Mouse (Mus musculus) cerebellum, adult 11 months (tissue): ENCODE measurements at regions not wholly inside any gene's neighbourhood (a gene's known extent, or its start where the extent isn't known, plus 50 kb on each side); places are given as distances from the start of the nearest gene placed in this dataset.

ENCODE experiments used
- DNase-seq: peaks from one replicate; pipeline ENCODE4 v3.0.0; 2022

- DNase-seq: no peak
Measured at GRCm38 (mm10) chr9:94589672-94590071, 51.8 kb upstream of the 1190002N15Rik start.

- DNase-seq: no peak
Measured at GRCm38 (mm10) chr9:94604993-94605392, 64.7 kb upstream of the Slc9a9 start.

- DNase-seq: no peak
Measured at GRCm38 (mm10) chr9:94606422-94606821, 63.3 kb upstream of the Slc9a9 start.

GRCm38 (mm10) chr9:94607011-94607749, 62.5 kb upstream of the Slc9a9 start:
- DNase-seq: no peak

- no peak for DNase-seq
Measured at GRCm38 (mm10) chr9:94607750-94608106, 62.0 kb upstream of the Slc9a9 start.

GRCm38 (mm10) chr9:94610101-94610500, 59.6 kb upstream of the Slc9a9 start:
- DNase-seq: no peak

GRCm38 (mm10) chr9:94610600-94611337, 58.9 kb upstream of the Slc9a9 start:
- peak; percentile 82 for DNase-seq

GRCm38 (mm10) chr9:94613891-94614671, 55.6 kb upstream of the Slc9a9 start:
- DNase-seq: peak; percentile 49

- DNase-seq: no peak
Measured at GRCm38 (mm10) chr9:94615205-94615604, 54.5 kb upstream of the Slc9a9 start.

- no peak for DNase-seq
Measured at GRCm38 (mm10) chr9:94618079-94618786, 51.5 kb upstream of the Slc9a9 start.
